Mouse (Mus musculus) thymus, adult 2 months (tissue): Measurements from ENCODE around the gene Robo2.

Experiments
- CTCF ChIP-seq: fragments of 200-500 bp; IDR thresholded peaks from 2 replicates; pipeline ENCODE4 v1.5.1; 2012; ENCODE audit warnings: mild to moderate bottlenecking, control low read depth, low read length, moderate library complexity, borderline replicate concordance; ENCODE audit not compliant: control insufficient read depth, poor library complexity, insufficient read depth; ENCODE audit errors: extremely low read depth
- POLR2A ChIP-seq: fragments of 200-500 bp; IDR thresholded peaks from 2 replicates; pipeline ENCODE4 v1.6.1; 2012; ENCODE audit warnings: mild to moderate bottlenecking, low read length, control low read depth, moderate library complexity; ENCODE audit not compliant: control insufficient read depth, poor library complexity, insufficient read depth; ENCODE audit errors: extremely low read depth

DNA sequence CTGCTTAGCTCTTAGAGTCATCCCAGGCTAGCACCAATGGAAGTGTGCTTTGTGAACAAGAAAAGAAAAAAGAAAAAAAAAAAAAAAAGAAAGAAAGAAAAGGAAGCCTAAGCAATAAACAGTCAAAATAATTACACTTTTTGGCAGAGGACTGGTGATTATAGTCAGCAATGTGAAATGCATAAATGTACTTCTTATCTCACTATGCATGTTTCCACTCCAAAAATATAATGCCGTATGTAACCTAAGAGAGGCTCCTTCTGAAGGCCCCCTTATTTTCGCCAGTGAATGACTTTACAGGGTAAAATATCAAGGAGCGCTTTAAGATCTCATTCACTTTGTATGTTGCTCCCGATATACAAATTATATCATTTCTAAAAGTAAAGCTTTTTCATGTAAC, 496.2 kb downstream of the Robo2 start:
- TF ChIP-seq CTCF: no peak
- TF ChIP-seq POLR2A: no peak
